Mouse (Mus musculus): ENCODE data around the gene Atg2a.
"Not testable (repeated sequence)": the region's sequence is repeated elsewhere in the genome, so short reads cannot be mapped to it uniquely, and the experiment has no call there.

Atg2a gene

DNA sequence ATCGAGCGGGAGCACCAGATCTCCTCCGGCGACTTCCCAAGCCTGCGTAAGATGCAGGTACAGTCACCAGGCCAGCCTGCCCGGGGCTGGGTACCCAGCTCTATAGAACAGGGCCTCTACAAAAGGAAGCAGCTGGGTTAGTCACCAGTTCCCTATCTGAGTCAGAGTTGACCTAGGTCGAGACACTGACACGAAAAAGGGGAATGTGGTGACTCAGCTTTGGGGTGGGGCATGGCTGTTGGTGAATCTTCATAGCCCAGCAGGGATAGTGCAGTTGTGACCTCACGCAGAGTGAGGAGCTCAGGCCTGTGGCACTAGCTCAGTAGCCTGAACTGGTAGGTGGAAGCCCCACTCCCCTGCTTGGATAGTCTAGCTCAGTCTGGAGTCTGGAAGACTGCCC is 56.2 kb downstream of the Atg2a start:
- no peak for DNase-seq

DNA sequence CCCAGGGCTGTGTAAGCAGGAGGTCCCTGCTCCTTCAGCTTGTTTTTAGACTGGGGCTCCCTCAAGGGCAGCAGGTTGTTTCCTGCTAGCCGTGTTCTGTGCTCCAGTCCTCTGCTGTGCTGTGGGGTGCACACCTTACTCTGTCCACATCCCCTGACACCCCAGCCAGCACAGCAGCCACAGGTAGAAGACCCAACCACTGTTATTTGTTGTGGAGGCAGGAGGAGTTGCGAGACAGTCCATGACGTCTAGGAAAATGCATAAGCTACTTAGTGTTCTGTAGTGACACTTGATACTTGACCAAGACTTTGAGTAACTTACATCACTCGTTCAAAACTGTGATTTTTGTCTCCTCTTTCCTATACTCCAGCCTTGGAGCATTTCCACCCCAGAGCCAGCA is 57.5 kb downstream of the Atg2a start:
- no peak for DNase-seq

DNA sequence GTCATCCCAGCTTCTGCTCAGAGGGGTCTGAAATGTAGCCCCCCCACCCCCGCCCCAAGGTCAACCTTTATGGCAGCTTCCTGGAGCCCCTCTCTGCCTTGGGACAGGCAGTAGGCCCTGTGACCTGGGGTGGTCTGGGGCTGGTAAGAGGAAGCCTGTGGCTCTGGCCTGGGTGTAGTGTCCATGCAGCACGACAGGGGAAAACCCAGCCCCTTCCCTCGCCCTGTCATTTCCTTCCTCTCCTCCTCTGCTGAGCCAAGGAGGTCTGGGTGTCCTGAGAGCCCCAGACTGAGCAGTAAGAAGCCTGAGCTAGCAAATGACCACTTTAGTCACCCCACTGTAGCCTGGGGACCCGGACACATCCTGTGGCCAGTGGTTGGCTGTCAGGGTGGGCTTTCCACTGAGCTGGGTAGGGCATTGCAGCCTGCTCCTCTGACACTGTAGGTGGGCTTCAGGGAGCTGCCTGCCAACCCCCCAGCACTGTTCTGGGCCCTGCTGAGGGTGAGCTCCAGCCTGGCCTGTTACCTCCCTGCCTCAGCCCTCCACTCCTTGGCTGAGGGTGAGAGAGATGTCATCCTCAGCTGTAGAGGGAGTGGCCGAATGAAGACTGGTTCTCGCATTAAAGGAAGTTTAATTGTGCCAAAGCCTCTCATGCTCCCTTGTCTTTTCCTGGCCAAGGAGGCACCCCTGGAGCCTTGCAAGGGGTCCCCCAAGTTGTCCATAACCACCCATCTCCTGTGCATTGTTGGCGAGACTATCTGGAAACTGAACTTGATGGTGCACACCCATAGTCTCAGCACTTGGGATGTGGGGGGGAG is 58.2 kb downstream of the Atg2a start:
- DNase-seq, result no peak

DNA sequence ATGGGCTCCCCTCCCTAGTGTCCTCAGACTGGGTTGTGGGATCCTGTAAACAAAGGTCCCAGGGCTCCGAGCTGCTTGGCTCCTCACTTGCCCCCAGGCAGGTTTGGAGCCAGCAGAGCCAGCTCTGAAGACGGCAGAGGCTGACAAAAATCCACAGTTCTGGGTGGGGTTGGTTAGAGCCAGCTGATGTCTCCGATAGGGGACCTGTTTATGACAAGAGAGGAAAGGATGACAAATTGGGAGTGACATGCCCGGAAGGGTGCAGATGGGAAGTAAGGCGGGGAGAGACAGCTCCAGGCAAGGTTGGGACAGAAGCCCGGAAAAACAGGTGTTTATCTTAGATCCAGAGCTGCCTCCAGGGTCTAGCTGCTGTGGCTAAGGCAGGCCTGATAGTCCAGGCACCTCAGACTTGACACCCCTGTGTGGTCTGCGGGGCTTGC is 59.0 kb downstream of the Atg2a start:
- no peak for DNase-seq

DNA sequence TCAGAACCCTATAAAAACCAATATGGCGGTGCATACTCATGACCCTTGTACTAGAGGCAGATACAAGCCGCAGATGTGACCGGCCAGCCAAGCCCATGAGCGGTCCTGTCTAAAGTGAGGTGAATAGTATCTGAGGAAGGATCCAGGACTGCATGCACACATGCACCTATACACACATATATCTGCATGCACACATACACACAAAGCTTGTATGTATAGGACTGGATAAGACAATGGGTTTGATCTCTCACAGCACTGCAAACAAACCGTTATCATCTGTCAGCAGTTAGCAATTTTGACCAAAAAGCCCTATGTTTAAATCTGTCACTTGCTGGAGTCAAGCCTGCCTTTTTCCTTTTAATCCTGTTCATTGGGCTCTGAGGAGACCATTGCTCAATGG is 60.6 kb downstream of the Atg2a start:
- no peak for DNase-seq

DNA sequence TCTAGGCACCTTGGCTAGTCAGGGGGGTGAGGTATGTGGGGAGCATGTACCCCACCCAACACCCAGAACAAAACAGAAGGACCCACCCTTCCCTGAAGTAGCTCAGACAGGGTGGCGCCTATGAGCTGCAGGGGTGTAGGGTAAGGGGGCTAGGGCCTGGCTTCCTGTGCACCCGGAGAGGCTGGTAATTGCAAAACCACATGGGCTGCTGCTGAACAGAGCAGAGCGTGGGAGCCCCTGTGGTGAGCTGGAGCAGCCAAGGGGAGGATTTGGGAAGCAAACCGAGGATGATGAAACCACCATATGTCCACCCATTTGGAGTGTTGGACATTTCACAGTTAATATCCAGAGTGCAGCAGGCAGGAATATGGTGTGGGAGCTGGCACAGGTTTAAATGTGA is 61.1 kb downstream of the Atg2a start:
- peak; percentile 44 for DNase-seq

DNA sequence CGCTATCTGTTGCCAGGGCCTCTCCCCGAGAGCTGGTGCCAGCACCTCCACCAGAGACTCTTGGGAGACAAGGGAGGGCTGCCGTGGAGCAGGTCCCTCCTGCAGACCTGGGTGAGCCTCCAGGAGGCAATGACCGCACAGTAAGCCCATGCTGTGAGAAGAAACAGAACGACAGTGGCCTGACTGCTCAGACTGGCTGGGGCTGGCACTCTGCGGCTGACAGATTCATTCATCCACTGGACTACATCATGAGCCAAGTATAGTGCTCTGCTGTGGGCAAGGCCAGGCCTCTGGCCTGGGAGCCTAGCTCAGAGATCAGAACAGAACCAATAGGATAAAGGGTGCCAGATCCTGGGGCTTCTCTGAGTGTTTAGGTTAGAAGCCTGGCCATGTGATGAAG is 62.4 kb downstream of the Atg2a start:
- no peak for DNase-seq

DNA sequence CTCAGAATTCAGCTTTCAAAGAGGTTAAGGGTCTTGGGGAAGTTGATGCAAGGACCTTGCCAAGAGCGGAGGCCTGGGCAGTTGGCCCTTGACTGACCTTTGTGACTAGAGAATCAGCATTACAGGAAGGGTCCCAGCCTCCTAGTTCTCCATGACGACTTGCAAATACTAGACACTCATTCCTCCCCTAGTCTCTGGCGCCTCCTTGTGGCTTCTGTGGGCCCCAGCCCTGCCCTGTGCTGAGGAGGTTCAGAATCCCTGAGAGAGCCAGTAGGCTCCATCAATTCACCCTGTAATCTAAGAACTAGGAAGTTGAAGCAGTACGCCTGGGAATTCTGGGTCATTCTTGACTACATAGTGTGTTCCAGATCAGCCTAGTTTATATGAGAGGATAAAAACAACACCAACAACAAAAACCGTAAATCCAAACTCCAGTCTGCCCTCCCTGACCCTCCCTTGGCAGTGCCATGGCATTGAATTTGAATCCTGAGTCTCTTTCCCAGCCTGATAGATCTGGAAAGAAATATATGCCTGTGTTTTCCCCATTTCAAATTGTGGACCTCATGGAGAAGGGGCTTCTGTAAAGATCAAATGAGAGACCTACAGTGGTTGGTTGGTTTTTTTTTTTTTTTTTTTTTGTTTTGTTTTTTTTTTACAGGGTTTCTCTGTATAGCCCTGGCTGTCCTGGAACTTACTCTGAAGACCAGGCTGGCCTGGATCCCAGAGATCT is 63.5 kb downstream of the Atg2a start:
- DNase-seq, result peak; percentile 82

DNA sequence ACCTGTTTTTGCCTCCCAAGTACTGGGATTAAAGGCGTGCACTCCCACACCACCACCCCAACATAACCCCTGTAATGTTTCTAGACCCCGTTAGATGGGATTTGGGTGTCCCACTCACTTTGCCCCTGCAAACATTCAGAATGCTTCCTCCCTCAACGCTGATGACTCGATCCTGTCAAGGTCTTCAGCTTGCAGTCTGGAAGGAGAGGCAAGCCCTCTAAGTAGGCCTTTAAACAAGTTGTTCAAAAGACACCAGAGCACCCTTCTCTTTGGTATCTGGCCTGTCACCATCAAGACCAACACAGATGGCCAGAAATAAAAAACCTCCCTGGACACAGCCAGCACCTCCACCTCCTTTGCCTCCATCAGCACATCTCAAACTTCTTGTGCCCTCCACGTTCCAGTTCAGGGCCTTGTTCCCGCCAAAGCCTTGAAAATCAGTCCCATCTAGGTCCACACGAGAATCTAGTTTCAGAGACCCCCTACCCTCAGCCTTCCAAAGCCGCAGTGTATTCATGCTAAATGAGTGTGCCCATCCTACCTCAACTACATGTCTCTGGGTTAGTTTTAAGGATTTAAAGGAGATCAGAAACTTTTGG is 64.1 kb downstream of the Atg2a start:
- DNase-seq, result no peak

DNA sequence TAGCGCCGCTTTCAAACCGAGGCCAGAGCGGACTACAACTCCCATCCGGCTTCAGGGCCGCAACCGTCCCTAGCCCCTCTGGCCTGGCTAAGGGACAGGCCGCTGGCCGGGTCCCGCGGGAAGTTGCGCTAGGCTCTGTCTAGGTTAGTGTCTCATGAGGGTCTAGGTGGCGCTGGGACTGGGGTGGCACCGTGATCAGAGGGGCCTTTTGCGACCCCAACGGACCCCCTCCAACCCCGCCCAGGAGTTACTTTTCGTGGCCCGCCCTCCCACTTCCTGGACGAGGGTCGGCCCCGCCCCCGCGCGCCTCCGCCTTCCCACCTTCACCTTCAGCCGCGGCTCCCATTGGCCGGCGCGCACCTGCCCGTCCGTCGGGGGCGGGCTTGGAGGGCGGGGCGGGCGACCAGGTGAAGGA is 64.7 kb downstream of the Atg2a start, which contains the start of gene Cdc42bpg:
Gene Cdc42bpg (plus strand): TSS at position 320 of the 415 bp plus-strand sequence.
- DNase-seq, result peak; percentile 43

DNA sequence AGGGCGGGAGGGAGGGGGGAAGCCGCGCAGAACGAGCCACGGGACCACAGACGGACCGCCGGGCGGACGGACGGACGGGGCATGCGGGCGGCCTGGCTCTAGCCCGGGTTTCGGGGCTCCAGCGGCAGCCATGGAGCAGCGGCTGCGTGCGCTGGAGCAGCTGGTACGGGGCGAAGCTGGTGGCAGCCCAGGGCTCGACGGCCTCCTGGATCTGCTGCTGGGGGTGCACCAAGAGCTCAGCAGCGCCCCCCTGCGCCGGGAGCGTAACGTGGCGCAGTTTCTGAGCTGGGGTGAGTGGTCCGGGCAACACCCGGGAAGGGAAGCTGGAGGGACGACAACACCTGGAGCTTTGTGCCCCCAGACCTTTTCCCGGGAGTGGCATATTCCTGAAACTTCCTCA is 65.1 kb downstream of the Atg2a start:
- DNase-seq, result peak; percentile 65

DNA sequence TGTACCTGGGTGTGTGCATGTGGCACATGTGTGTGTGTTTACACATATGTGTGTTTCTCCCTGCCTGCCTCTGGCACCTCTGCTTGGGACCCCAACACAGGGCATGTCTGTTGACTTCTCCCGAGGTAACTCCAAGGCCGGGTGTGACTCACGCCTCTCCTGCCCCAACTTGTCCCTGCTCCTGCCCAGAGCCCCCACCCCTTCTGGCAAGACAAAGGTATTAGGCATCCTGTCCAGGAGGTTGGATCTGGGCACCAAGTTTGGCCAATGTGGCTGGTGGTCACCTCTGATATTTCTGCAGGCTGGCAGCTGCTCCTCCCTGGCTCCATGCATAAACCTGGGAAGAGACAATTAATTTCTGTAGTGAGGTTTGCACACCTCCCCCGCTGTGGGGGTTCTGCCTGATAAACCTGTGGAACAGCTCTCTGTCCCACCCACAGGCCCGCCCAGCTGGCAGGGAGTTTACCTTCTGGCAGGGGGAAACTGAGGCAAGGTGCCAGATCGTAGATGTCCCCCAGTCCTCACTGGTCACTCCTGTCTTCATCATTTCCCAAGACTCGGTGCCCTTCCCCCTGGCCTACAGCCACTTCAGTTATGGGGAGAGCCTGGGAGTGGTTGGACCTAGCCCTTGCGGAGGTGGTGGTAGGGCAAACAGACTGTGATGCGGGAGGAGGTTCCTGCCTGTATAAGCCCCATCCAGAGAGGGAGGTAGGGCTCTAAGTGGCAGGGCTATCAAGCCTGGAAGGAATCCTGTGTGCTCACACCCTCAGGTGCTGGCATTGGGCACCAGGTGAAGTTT is 66.5 kb downstream of the Atg2a start:
- no peak for DNase-seq

DNA sequence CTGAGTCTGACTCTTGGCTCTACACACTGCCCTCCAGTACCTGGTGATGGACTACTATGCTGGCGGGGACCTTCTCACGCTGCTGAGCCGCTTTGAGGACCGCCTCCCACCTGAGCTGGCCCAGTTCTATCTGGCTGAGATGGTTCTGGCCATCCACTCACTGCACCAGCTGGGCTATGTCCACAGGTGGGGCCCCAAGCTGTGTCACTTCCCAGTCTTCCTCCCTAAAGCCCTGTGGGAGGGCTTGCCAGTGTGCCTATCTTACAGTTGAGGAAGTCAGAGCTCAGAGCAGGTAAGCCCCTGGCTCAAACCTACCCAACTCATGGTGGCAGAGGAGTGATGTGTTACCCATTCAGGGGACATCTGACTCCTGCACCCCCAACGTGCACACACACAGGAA is 68.7 kb downstream of the Atg2a start:
- no peak for DNase-seq

DNA sequence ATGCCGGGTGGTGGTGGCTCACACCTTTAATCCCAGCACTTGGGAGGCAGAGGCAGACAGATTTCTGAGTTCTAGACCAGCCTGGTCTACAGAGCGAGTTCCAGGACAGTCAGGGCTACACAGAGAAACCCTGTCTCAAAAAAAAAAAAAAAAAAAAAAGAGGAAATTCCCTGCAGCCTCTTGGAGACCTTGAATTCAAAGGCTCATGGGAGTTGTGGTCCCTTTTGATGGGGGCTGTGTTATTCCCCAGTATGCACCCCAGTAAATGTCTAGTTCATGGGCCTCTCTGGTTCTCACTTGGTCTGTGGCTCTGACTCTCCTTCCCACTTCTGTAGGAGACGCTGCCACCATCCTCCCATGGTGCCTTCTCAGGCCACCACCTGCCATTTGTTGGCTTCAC is 70.3 kb downstream of the Atg2a start:
- not testable (repeated sequence) for DNase-seq

Measured in right cerebral cortex, postnatal 14 days (tissue).